Mouse (Mus musculus) thymus, adult 2 months (tissue): ENCODE measurements around the gene Pbx1.

Experiments used
- CTCF ChIP-seq: fragments of 200-500 bp; IDR thresholded peaks from 2 replicates; pipeline ENCODE4 v1.5.1; 2012; ENCODE audit warnings: mild to moderate bottlenecking, control low read depth, low read length, moderate library complexity, borderline replicate concordance; ENCODE audit not compliant: control insufficient read depth, poor library complexity, insufficient read depth; ENCODE audit errors: extremely low read depth
- POLR2A ChIP-seq: fragments of 200-500 bp; IDR thresholded peaks from 2 replicates; pipeline ENCODE4 v1.6.1; 2012; ENCODE audit warnings: mild to moderate bottlenecking, low read length, control low read depth, moderate library complexity; ENCODE audit not compliant: control insufficient read depth, poor library complexity, insufficient read depth; ENCODE audit errors: extremely low read depth

GRCm38 (mm10) chr1:168318899-168319469, 113.1 kb downstream of the Pbx1 start:
- no peak for TF ChIP-seq POLR2A
- no peak for TF ChIP-seq CTCF
